Mouse (Mus musculus) G1E (cell line): ENCODE measurements around the gene 2310002L09Rik.
"Not testable (repeated sequence)": the region's sequence is repeated elsewhere in the genome, so short reads cannot be mapped to it uniquely, and the experiment has no call there.

Experiments
- CTCF ChIP-seq: IDR thresholded peaks from 2 replicates; pipeline ENCODE4 v1.5.1; 2012; ENCODE audit warnings: low read depth, low read length, inconsistent platforms, mixed read lengths
- GATA2 ChIP-seq: IDR thresholded peaks from 2 replicates; pipeline ENCODE4 v1.6.1; 2012; ENCODE audit warnings: low read depth, low read length, inconsistent platforms, borderline replicate concordance

DNA sequence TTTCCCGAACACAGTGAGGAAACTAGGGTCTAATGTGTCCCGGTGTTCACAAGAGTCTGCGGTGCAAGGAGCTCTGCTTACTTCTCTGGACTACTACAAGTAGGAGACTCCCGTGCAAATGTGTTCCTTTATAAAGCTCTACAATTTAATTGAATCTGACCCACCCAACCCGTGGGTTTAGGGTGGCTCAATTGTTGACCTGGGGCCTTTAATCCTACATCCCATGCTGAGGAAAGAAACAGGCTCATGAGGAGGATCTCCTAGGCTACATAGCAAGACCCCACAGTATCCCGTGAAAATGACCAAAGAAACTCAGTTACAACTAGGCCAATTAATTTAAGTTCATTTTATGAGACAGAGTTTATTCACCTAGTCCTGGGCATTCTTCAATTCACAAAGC lies 30.0 kb downstream of the 2310002L09Rik start, which contains the start of gene Gm11756:
- TF ChIP-seq CTCF, GATA2: not testable (repeated sequence)
